Mouse (Mus musculus): ENCODE results near the gene Arl2.
"Not testable (repeated sequence)": the region's sequence is repeated elsewhere in the genome, so short reads cannot be mapped to it uniquely, and the experiment has no call there.

Arl2 gene
- long read RNA-seq, experiment 1, transcript Arl2-201 (5 exons, 1,286 nt): major isoform, 86 of 92 reads
- long read RNA-seq, experiment 1, partial matches to known transcripts: 3 of 92 reads
- long read RNA-seq, experiment 1, other reads (novel, unspliced or antisense): 3 of 92 reads
- long read RNA-seq, experiment 2, transcript Arl2-201 (5 exons, 1,286 nt): major isoform, 128 of 144 reads
- long read RNA-seq, experiment 2, partial matches to known transcripts: 8 of 144 reads
- long read RNA-seq, experiment 2, other reads (novel, unspliced or antisense): 7 of 144 reads

- intact Hi-C loops (cut with DNase I): no loop called here
Observed at GRCm38 (mm10) chr19:6141394-6141749, at the start of gene Arl2. Gene Arl2, minus strand, starts transcription at chr19:6141548.

GRCm38 (mm10) chr19:6184131-6184530 lies 42.8 kb upstream of the Arl2 start, which contains the start of gene Majin:
Gene Majin, plus strand, starts transcription at chr19:6184388.
- intact Hi-C loops (cut with DNase I): no loop called here

GRCm38 (mm10) chr19:6182534-6182933 lies 41.2 kb upstream of the Arl2 start:
- intact Hi-C loops (cut with DNase I): no loop called here

GRCm38 (mm10) chr19:6181629-6182028 lies 40.3 kb upstream of the Arl2 start:
- intact Hi-C loops (cut with DNase I): no loop called here

- intact Hi-C loops (cut with DNase I): no loop called here
Observed at GRCm38 (mm10) chr19:6178775-6179174, 37.4 kb upstream of the Arl2 start.

- intact Hi-C loops (cut with DNase I): no loop called here
Observed at GRCm38 (mm10) chr19:6174771-6175170, 33.4 kb upstream of the Arl2 start.

- intact Hi-C loops (cut with DNase I): no loop called here
Observed at GRCm38 (mm10) chr19:6171215-6171614, 29.9 kb upstream of the Arl2 start.

- intact Hi-C loops (cut with DNase I): no loop called here
Observed at GRCm38 (mm10) chr19:6166750-6167149, 25.4 kb upstream of the Arl2 start.

GRCm38 (mm10) chr19:6163872-6164547 lies 22.7 kb upstream of the Arl2 start:
- intact Hi-C loops (cut with DNase I): no loop called here

- intact Hi-C loops (cut with DNase I): no loop called here
Observed at GRCm38 (mm10) chr19:6157220-6157619, 15.9 kb upstream of the Arl2 start.

GRCm38 (mm10) chr19:6156372-6156771 lies 15.0 kb upstream of the Arl2 start:
- intact Hi-C loops (cut with DNase I): no loop called here

- intact Hi-C loops (cut with DNase I): no loop called here
Observed at GRCm38 (mm10) chr19:6155174-6155573, 13.8 kb upstream of the Arl2 start.

GRCm38 (mm10) chr19:6144842-6145241 lies 3.5 kb upstream of the Arl2 start:
- intact Hi-C loops (cut with DNase I): no loop called here

- intact Hi-C loops (cut with DNase I): no loop called here
Observed at GRCm38 (mm10) chr19:6140678-6141393, 512 bp downstream of the Arl2 start, which contains the start of gene Batf2. Gene Batf2, plus strand, starts transcription at chr19:6140983.

GRCm38 (mm10) chr19:6140374-6140677 lies 1.0 kb downstream of the Arl2 start:
- intact Hi-C loops (cut with DNase I): no loop called here

- intact Hi-C loops (cut with DNase I): no loop called here
Observed at GRCm38 (mm10) chr19:6139701-6140100, 1.6 kb downstream of the Arl2 start.

- intact Hi-C loops (cut with DNase I): no loop called here
Observed at GRCm38 (mm10) chr19:6136397-6136796, 5.0 kb downstream of the Arl2 start.

GRCm38 (mm10) chr19:6133197-6133596 lies 8.2 kb downstream of the Arl2 start:
- intact Hi-C loops (cut with DNase I): not testable (repeated sequence)

GRCm38 (mm10) chr19:6132171-6132827 lies 9.0 kb downstream of the Arl2 start:
- intact Hi-C loops (cut with DNase I): no loop called here

- intact Hi-C loops (cut with DNase I): not testable (repeated sequence)
Observed at GRCm38 (mm10) chr19:6130414-6131128, 10.8 kb downstream of the Arl2 start.

GRCm38 (mm10) chr19:6127760-6128341 lies 13.5 kb downstream of the Arl2 start, which contains the start of gene Snx15:
Gene Snx15, minus strand, starts transcription at chr19:6128304.
- intact Hi-C loops (cut with DNase I): loop anchor here (5.0 kb wide), 1 partner anchor 166 kb away; the partner anchor contains the start of gene Pola2

Measured in adrenal gland (tissue).